Mouse (Mus musculus): ENCODE measurements around the gene Gng7.

- no peak for TF ChIP-seq CTCF (IDR thresholded peaks at IDR 0.05; ENCODE audit: low read depth)
- no peak for TF ChIP-seq EP300 (IDR thresholded peaks at IDR 0.05; ENCODE audit: low read depth)
These were observed 115.7 kb downstream of the Gng7 start for GRCm38 (mm10) chr10:80899074-80899473.
